Mouse (Mus musculus) lung, embryonic 14.5 days (tissue): ENCODE results near the gene Nde1. TPM values are rescaled to one million over a fixed set of nuclear protein-coding genes. Genes with fewer than 3 reads are reported as not detected.
"Not testable (repeated sequence)": the region's sequence is repeated elsewhere in the genome, so short reads cannot be mapped to it uniquely, and the experiment has no call there.

ENCODE experiments used
- ATAC-seq: fragments of 200-750 bp; cut with Nextera tagmentation; 2 replicates; pipeline ENCODE4 v1.8.0; 2017; ENCODE audit warnings: mild to moderate bottlenecking, moderate TSS enrichment, moderate library complexity; ENCODE audit not compliant: insufficient read depth
- DNase-seq: peaks from one replicate; pipeline ENCODE4 v3.0.0-alpha.2; 2015
- H3K27ac ChIP-seq: fragments of 300-500 bp; sonication (generic); 2 replicates; pipeline ENCODE4 v1.5.1; 2014; ENCODE audit warnings: low read depth, mild to moderate bottlenecking, moderate library complexity
- H3K27me3 ChIP-seq: fragments of 300-500 bp; sonication (generic); 2 replicates; pipeline ENCODE4 v1.6.1; 2014; ENCODE audit warnings: low read length, control low read depth; ENCODE audit not compliant: insufficient read depth
- H3K36me3 ChIP-seq: fragments of 300-500 bp; sonication (generic); 2 replicates; pipeline ENCODE4 v1.6.1; 2014; ENCODE audit warnings: control low read depth; ENCODE audit not compliant: insufficient read depth
- H3K4me1 ChIP-seq: fragments of 300-500 bp; sonication (generic); 2 replicates; pipeline ENCODE4 v1.6.1; 2014; ENCODE audit warnings: antibody characterized with exemption, control low read depth; ENCODE audit not compliant: insufficient read depth
- H3K4me2 ChIP-seq: fragments of 300-500 bp; sonication (generic); 2 replicates; pipeline ENCODE4 v1.6.1; 2014; ENCODE audit warnings: mild to moderate bottlenecking
- H3K4me3 ChIP-seq: fragments of 300-500 bp; sonication (generic); 2 replicates; pipeline ENCODE4 v1.5.1; 2014; ENCODE audit warnings: low read depth, low read length
- H3K9ac ChIP-seq: fragments of 300-500 bp; sonication (generic); 2 replicates; pipeline ENCODE4 v1.6.1; 2014
- H3K9me3 ChIP-seq: fragments of 300-500 bp; sonication (generic); 2 replicates; pipeline ENCODE4 v1.6.1; 2016; ENCODE audit warnings: low read depth, low read length, control low read depth
- CTCF ChIP-seq: IDR thresholded peaks from 2 replicates; pipeline ENCODE4 v1.5.1; 2016; ENCODE audit warnings: antibody characterized with exemption, low read depth
- WGBS: fragments of 180-500 bp; shearing (Covaris S2); extraction: QIAGEN DNeasy Blood & Tissue Kit; methylation state at CpG from one replicate; pipeline ENCODE4 v1.1.7; 2014; 5-methylcytosine and 5-hydroxymethylcytosine counted together
- polyA plus RNA-seq: library from polyadenylated mRNA; unstranded; fragments of >200 nt; fragmentation: Nextera tagmentation; extraction: Ambion mirVana; gene quantifications from 2 replicates; pipeline ENCODE4 v1.2.1, GENCODE M21; 2014

Nde1 gene
- polyA plus RNA-seq, 1 experiment from 2014 or later: 157 TPM

DNA sequence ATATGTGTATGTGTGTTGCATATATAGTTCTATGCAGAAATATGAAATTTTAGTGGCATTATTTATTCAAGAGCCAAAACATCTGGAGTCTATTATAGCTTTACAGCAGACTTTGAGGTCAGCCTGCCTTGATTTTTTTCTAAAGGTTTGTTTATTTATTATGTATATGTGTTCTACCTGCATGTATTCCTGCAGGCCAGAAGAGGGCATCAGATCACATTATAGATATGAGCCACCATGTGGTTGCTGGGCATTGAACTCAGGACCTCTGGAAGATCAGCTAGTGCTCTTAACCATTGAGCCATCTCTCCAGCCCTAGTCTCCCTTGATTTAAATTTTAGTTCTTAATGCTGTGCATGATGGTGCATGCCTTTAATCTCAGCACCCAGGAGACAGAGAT lies 15.4 kb upstream of the Nde1 start:
- H3K4me3 ChIP-seq: no peak overlapping the region
- no peak for ATAC-seq
- no peak for TF ChIP-seq CTCF

DNA sequence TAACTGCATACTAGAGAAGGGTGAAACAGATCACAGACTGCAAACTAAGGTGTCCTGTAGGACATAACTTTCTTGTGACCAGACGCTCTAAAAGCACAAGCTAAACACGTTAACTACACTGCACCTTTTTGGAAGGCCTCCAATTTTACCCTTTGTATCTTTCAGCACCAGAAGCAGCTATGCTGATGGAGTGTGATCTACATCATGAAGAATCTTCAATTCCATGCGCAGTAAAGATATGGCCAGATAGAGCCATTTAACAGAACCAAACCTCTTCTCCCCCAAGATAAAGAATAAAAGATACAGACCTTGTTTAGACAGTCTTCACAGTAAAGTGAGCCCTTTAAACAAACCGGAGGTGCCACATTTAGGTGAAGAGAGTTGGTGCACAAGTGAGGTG lies 11.4 kb upstream of the Nde1 start:
- 93% methylated on average over 4 of the region's 4 CpGs for WGBS
- Histone ChIP-seq H3K4me1 (no peaks in the 10 kb centered on the region), H3K4me3 (no peak overlapping the region), H3K36me3 (peaks cover 56% of the 10 kb centered on the region), H3K9ac (no peak overlapping the region), H3K9me3 (no peaks in the 10 kb centered on the region), H3K4me2 (no peak overlapping the region), H3K27ac (no peak overlapping the region), H3K27me3 (no peaks in the 10 kb centered on the region)
- ATAC-seq (no peak), DNase-seq (no peak)
- TF ChIP-seq CTCF: no peak

More for the DNA sequence above, 15.4 kb upstream of the Nde1 start:
- Histone ChIP-seq H3K27me3 (no peaks in the 10 kb centered on the region), H3K4me2 (no peak overlapping the region), H3K4me1 (no peaks in the 10 kb centered on the region), H3K27ac (no peak overlapping the region), H3K9ac (no peak overlapping the region), H3K9me3 (no peaks in the 10 kb centered on the region), H3K36me3 (peaks cover 80% of the 10 kb centered on the region)
- DNase-seq: no peak

DNA sequence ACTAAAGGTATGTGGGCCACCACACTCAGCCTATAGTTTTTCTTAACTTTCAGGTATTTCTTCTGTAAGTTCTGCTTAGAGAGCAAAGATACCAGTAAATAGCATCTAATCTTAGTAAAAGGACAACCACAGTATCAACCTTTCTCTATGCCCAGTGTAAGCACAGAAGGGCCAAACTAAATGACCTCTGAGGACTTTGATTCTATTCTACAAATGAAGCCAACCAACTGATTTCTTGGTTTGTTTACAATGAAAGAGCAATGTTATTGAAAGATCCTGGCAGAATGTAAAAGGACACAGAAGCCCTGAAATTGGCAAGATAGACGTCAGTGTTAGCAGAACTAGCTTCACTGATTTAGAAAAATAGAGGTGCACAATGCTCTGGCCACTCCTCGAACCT lies 7.4 kb upstream of the Nde1 start:
- H3K4me3 ChIP-seq, H3K4me1 ChIP-seq, H3K27me3 ChIP-seq, H3K9me3 ChIP-seq, DNase-seq, H3K9ac ChIP-seq, H3K27ac ChIP-seq, ATAC-seq, H3K4me2 ChIP-seq: not testable (repeated sequence)
- peaks cover 30% of the 10 kb centered on the region for H3K36me3 ChIP-seq
- 58% methylated on average over 1 of the region's 2 CpGs for WGBS

GRCm38 (mm10) chr16:14156312-14156711 lies 6.8 kb upstream of the Nde1 start:
- no peak overlapping the region for H3K4me3 ChIP-seq
- H3K27ac ChIP-seq: no peak overlapping the region
- WGBS: 84% methylated on average over 5 of the region's 6 CpGs
- DNase-seq (no peak), ATAC-seq (no peak)
- peaks cover 25% of the 10 kb centered on the region for H3K36me3 ChIP-seq
- 0 out of 2 replicates have a peak, but pooled peaks cover 3% of the 10 kb centered on the region for H3K4me1 ChIP-seq
- no peak overlapping the region for H3K9ac ChIP-seq
- TF ChIP-seq CTCF: no peak
- no peaks in the 10 kb centered on the region for H3K9me3 ChIP-seq
- H3K27me3 ChIP-seq: no peaks in the 10 kb centered on the region
- no peak overlapping the region for H3K4me2 ChIP-seq

- Histone ChIP-seq H3K9ac (peak overlapping the region; percentile 75), H3K27me3 (no peaks in the 10 kb centered on the region), H3K4me2 (peak overlapping the region; percentile 68), H3K27ac (peak overlapping the region; percentile 71), H3K9me3 (no peaks in the 10 kb centered on the region), H3K4me3 (peak overlapping the region; percentile 72), H3K4me1 (0 out of 2 replicates have a peak, but pooled peaks cover 3% of the 10 kb centered on the region), H3K36me3 (peaks cover 5% of the 10 kb centered on the region; the same call in 1 of the 2 replicates)
- no peak for DNase-seq
- WGBS: 7% methylated on average over 7 of the region's 7 CpGs
- no peak for ATAC-seq
- no peak for TF ChIP-seq CTCF
Measured at GRCm38 (mm10) chr16:14158536-14158935, 4.5 kb upstream of the Nde1 start.

DNA sequence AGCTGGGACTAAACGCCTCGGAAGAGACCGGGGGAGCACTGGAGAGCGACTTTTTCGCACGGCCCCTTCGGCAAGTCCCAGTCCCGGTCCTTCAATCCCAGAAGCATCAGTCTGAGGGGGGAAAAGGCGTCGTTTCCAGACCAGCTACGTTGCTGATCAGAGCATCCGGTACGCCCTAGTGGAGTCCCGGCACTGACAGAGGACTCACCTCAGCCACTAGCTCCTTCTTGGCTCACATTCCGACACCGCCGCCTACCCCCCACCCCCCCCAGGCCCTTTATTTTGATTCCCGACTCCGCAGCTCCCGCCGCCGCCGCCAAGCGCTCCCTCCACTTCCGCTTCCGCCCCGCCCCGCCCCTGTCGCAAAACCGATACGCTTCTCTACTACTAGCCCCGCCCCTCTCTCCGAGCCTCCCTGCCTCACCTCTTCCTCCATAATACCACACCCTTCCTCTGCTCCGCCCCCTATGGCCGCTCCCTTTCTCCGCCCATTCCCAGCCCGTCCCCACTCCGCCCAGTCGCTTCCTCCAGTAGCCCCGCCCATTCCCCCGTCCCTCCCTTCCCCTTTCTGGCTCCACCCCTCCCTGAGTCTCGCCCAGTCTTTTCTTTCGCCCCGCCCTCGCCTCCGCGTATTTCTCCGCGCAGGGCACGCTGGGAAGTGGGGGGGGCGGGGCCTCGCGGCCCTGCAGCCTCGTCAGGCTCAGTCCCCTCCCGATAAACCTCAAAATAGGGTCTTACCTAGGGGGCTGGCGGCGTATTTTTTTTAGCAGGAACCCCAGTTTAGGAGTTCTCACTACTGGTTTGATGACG lies 3.9 kb upstream of the Nde1 start:
- H3K9ac ChIP-seq: peak overlapping the region; percentile 75
- DNase-seq (peak; percentile 98), ATAC-seq (peak; percentile 88)
- 0 out of 2 replicates have a peak, but pooled peaks have one; percentile 1 for TF ChIP-seq CTCF
- 0 out of 2 replicates have a peak, but pooled peaks cover 6% of the 10 kb centered on the region for H3K4me1 ChIP-seq
- no peaks in the 10 kb centered on the region for H3K27me3 ChIP-seq
- H3K4me3 ChIP-seq: peak overlapping the region; percentile 72
- peak overlapping the region; percentile 98 for H3K27ac ChIP-seq
- H3K4me2 ChIP-seq: peak overlapping the region; percentile 68
- H3K9me3 ChIP-seq: no peaks in the 10 kb centered on the region
- under 1% methylated on average over 58 of the region's 58 CpGs for WGBS
- no peaks in the 10 kb centered on the region for H3K36me3 ChIP-seq

- under 1% methylated on average over 10 of the region's 10 CpGs for WGBS
- Histone ChIP-seq H3K27me3 (no peaks in the 10 kb centered on the region), H3K4me2 (peak overlapping the region; percentile 67), H3K36me3 (no peaks in the 10 kb centered on the region), H3K9ac (peak overlapping the region; percentile 68), H3K4me3 (peak overlapping the region; percentile 72), H3K27ac (peak overlapping the region; percentile 98), H3K9me3 (no peaks in the 10 kb centered on the region), H3K4me1 (0 out of 2 replicates have a peak, but pooled peaks cover 6% of the 10 kb centered on the region)
- DNase-seq (peak; percentile 95), ATAC-seq (peak; percentile 21)
- peak; percentile 87 for TF ChIP-seq CTCF
Measured at GRCm38 (mm10) chr16:14159746-14160131, 3.3 kb upstream of the Nde1 start.
